Mouse (Mus musculus) stomach, postnatal 0 days (tissue): ENCODE results near the gene Shisa5. TPM values are rescaled to one million over a fixed set of nuclear protein-coding genes. Genes with fewer than 3 reads are reported as not detected.

Experiments
- ATAC-seq: fragments of 200-750 bp; cut with Nextera tagmentation; 2 replicates; pipeline ENCODE4 v1.8.0; 2017; ENCODE audit not compliant: low FRiP score, low TSS enrichment
- DNase-seq: peaks from one replicate; pipeline ENCODE4 v3.0.0-alpha.2; 2016; ENCODE audit warnings: low spot score
- H3K27ac ChIP-seq: fragments of 300-500 bp; sonication (generic); replicated peaks from 2 replicates; pipeline ENCODE4 v1.5.1; 2014; ENCODE audit warnings: mild to moderate bottlenecking, control low read depth
- H3K27me3 ChIP-seq: fragments of 300-500 bp; sonication (generic); 2 replicates; pipeline ENCODE4 v1.6.1; 2014; ENCODE audit warnings: low read length; ENCODE audit not compliant: control insufficient read depth, insufficient read depth
- H3K36me3 ChIP-seq: fragments of 300-500 bp; sonication (generic); 2 replicates; pipeline ENCODE4 v1.6.1; 2014; ENCODE audit warnings: low read length, mixed read lengths; ENCODE audit not compliant: control insufficient read depth, insufficient read depth
- H3K4me1 ChIP-seq: fragments of 300-500 bp; sonication (generic); replicated peaks from 2 replicates; pipeline ENCODE4 v1.6.1; 2014; ENCODE audit warnings: antibody characterized with exemption; ENCODE audit not compliant: control insufficient read depth, insufficient read depth
- H3K4me2 ChIP-seq: fragments of 300-500 bp; sonication (generic); replicated peaks from 2 replicates; pipeline ENCODE4 v1.6.1; 2014; ENCODE audit warnings: low read depth, mild to moderate bottlenecking, control low read depth, moderate library complexity
- H3K4me3 ChIP-seq: fragments of 300-500 bp; sonication (generic); 2 replicates; pipeline ENCODE4 v1.5.1; 2014; ENCODE audit warnings: low read depth, low read length, control low read depth
- H3K9ac ChIP-seq: fragments of 300-500 bp; sonication (generic); 2 replicates; pipeline ENCODE4 v1.6.1; 2014; ENCODE audit warnings: mild to moderate bottlenecking, low read length, control low read depth, mixed read lengths
- H3K9me3 ChIP-seq: fragments of 300-500 bp; sonication (generic); 2 replicates; pipeline ENCODE4 v1.6.1; 2016; ENCODE audit warnings: low read length; ENCODE audit not compliant: control insufficient read depth
- CTCF ChIP-seq: IDR thresholded peaks from 2 replicates; pipeline ENCODE4 v1.5.1; 2016; ENCODE audit warnings: antibody characterized with exemption, low read depth, mild to moderate bottlenecking, moderate library complexity
- EP300 ChIP-seq: optimal IDR thresholded peaks from 2 replicates; pipeline ENCODE3; 2016; ENCODE audit warnings: antibody characterized with exemption
- WGBS: fragments of 180-500 bp; shearing (Covaris S2); extraction: QIAGEN DNeasy Blood & Tissue Kit; methylation state at CpG from one replicate; pipeline ENCODE4 v1.1.7; 2014; 5-methylcytosine and 5-hydroxymethylcytosine counted together
- polyA plus RNA-seq: library from polyadenylated mRNA; unstranded; fragments of >200 nt; fragmentation: Nextera tagmentation; extraction: Ambion mirVana; gene quantifications from 2 replicates; pipeline ENCODE4 v1.2.1, GENCODE M21; 2015

Gene Shisa5
- polyA plus RNA-seq, 1 experiment from 2014 or later, result 168 TPM

DNA sequence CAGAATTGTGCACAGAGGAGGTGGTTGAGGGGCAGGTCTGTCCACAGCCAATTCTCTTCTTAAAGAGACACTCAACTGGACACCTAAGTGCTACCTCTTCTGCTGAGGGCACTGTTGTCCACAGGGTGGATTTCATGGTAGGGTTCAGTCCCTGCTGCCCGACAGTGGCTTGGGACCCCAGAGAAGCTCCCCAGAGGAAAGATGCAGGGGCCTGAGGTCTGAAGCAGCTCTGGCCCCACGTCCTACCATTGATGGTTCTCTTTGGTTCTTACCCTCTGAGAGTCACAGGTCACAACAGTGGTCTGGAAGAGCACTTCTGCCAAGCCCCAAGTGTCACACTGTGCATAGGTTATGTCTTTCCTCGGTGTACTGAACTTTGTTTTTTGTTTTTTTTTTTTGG is 15.0 kb downstream of the Shisa5 start:
- ATAC-seq, result no peak
- Histone ChIP-seq H3K4me1 (0 out of 2 replicates have a peak, but pooled peaks cover 2% of the 10 kb centered on the region), H3K9me3 (no peaks in the 10 kb centered on the region), H3K27ac (no peak overlapping the region), H3K36me3 (peaks cover 21% of the 10 kb centered on the region), H3K27me3 (no peaks in the 10 kb centered on the region), H3K9ac (no peak overlapping the region), H3K4me3 (no peak overlapping the region), H3K4me2 (no peak overlapping the region)
- WGBS, result 81% methylated on average over 3 of the region's 3 CpGs
- TF ChIP-seq CTCF, result no peak
- TF ChIP-seq EP300, result no peak
- no peak for DNase-seq

DNA sequence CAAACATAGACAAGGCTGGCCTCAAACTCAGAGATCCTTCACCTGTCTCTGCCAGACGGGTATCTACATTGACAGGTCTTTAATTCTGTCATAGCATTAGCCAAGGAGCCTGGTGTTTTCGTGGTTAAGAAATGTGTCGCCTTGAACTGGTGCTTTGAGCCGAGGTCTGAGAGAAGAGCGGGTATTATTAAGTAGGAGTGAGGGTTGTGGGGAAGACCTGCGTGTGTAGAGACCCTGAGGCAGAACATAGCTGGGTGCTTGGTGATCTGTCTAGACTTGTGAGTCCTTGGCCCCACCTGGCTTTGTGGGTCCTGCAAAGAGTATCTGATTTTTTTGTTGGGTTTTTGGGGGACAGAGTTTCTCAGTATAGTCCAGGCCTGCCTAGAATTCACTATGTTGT is 15.5 kb downstream of the Shisa5 start:
- ATAC-seq (no peak), DNase-seq (no peak)
- Histone ChIP-seq H3K4me1 (0 out of 2 replicates have a peak, but pooled peaks cover 6% of the 10 kb centered on the region), H3K9me3 (no peaks in the 10 kb centered on the region), H3K4me2 (no peak overlapping the region), H3K27ac (peak overlapping the region; percentile 88), H3K36me3 (peaks cover 21% of the 10 kb centered on the region), H3K27me3 (no peaks in the 10 kb centered on the region), H3K4me3 (no peak overlapping the region), H3K9ac (no peak overlapping the region)
- TF ChIP-seq CTCF, result no peak
- no peak for TF ChIP-seq EP300
- WGBS, result 63% methylated on average over 6 of the region's 6 CpGs

DNA sequence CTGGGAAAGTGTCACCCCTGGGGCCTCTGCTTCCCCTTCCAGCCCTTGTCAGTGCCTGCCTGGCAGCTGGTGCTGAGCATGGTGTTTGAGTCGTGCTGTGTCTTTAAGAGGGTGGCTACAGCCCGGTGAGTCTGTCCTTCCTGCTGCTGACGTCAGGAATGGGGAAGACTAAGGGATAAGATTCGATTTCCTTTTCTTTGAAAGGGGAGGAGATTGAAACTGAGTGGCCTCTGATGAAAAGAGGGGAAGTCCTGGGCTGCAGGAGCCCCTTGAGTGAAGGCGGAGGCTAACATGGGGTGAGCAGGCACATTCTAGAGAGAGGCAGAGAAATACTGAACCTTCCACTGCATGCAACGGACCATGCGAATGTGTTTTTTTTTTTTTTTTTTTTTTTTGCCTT is 16.3 kb downstream of the Shisa5 start:
- H3K4me1 ChIP-seq, result 0 out of 2 replicates have a peak, but pooled peaks cover 6% of the 10 kb centered on the region
- WGBS, result 4% methylated on average over 7 of the region's 7 CpGs
- peak; percentile 77 for DNase-seq

DNA sequence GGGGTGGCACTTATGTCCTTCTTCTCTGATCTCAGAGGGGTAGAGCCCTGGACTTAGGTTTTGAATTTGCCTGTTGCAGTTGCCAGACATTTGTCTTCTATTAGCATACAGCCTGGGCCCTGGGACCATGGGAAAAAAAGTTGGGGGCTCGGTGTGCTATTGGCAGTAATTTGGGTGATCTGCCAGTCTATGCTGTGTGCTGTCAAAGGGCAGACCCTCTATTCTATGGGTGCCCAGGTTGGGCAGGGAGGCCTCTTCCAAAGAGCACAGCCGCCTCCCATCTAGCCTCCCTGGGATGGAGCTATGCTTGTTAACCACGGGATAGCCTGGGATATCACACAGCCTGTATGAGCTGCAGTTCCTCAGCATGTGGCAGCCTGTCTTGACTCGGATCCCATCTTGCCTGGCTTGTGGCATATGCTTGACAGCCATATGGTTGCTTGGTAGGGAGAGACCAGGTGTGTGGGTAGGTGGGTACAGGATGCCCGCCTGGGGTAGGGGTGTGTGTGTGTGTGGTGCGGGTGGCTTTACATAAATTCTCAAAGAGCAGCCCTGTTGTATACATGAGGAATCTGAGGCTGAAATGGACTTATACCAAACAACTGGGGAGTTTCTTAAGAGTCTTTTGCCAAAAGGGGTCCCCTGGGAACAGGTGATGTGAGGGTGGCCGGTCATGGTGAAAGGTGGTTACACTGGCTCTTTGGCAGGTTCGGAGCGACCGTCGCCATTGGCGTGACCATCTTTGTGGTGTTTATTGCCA is 17.1 kb downstream of the Shisa5 start:
- DNase-seq (no peak), ATAC-seq (no peak)
- H3K4me1 ChIP-seq, result 0 out of 2 replicates have a peak, but pooled peaks cover 6% of the 10 kb centered on the region
- no peaks in the 10 kb centered on the region for H3K27me3 ChIP-seq
- H3K27ac ChIP-seq, result peak overlapping the region; percentile 88
- H3K4me2 ChIP-seq, result peak overlapping the region; percentile 50
- no peak for TF ChIP-seq EP300
- no peak for TF ChIP-seq CTCF
- 91% methylated on average over 12 of the region's 12 CpGs for WGBS
- peaks cover 17% of the 10 kb centered on the region for H3K36me3 ChIP-seq
- peak overlapping the region; percentile 54 for H3K9ac ChIP-seq
- H3K4me3 ChIP-seq, result peak overlapping the region; percentile 17
- H3K9me3 ChIP-seq, result no peaks in the 10 kb centered on the region

More for the DNA sequence above, 16.3 kb downstream of the Shisa5 start:
- peak overlapping the region; percentile 17 for H3K4me3 ChIP-seq
- H3K27me3 ChIP-seq, result no peaks in the 10 kb centered on the region
- peaks cover 20% of the 10 kb centered on the region for H3K36me3 ChIP-seq
- H3K9me3 ChIP-seq, result no peaks in the 10 kb centered on the region
- peak overlapping the region; percentile 53 for H3K9ac ChIP-seq
- peak overlapping the region; percentile 50 for H3K4me2 ChIP-seq
- ATAC-seq, result peak; percentile 77
- peak overlapping the region; percentile 88 for H3K27ac ChIP-seq
- no peak for TF ChIP-seq CTCF
- TF ChIP-seq EP300, result no peak

DNA sequence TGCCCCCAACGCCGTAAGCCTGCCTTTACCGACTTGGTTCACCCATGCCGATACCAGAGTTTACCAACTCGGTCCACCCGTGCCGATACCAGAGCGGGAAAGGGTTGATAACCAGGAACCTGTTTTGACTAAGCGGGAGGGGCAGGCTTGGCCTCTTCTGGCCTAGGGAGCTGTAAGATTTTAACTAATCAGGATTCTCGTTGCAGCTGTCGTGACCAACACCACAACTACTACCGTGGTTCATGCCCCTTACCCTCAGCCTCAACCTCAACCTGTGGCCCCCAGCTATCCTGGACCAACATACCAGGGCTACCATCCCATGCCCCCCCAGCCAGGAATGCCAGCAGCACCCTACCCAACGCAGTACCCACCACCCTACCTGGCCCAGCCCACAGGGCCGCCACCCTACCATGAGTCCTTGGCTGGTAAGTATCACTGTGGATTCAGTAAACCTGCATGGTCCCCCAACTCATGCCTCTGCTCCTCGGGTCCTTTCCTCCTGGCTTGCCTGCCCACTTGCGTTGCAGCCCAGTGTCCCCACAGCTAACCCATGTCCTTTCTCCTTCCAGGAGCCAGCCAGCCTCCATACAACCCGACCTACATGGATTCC is 17.8 kb downstream of the Shisa5 start:
- H3K36me3 ChIP-seq, result peaks cover 17% of the 10 kb centered on the region
- no peak overlapping the region for H3K27ac ChIP-seq

DNA sequence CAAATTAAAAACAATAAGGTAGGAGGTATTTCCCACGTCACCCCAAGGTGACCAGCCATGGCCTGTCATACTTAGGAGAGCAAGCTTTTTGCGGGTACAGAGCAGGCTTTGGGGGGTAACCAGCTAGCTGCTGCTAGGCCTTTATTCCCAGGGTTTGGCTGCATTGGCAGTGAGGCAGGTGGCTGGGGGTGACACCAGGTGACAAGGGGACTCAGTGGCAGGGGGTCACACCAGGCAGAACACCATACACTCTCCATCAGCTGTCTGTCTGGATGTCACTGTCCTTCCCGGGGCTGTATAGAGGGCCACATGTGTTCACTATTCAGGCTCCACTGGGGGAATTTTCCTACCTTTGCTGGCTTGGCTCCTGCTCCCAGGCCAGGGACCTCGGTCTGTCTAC is 18.6 kb downstream of the Shisa5 start:
- Histone ChIP-seq H3K4me2 (no peak overlapping the region), H3K4me1 (0 out of 2 replicates have a peak, but pooled peaks cover 6% of the 10 kb centered on the region), H3K9ac (no peak overlapping the region), H3K9me3 (no peaks in the 10 kb centered on the region), H3K27ac (no peak overlapping the region), H3K27me3 (no peaks in the 10 kb centered on the region), H3K4me3 (no peak overlapping the region), H3K36me3 (peaks cover 17% of the 10 kb centered on the region)
- 82% methylated on average over 4 of the region's 4 CpGs for WGBS
- DNase-seq, result no peak
- no peak for ATAC-seq
- no peak for TF ChIP-seq EP300
- TF ChIP-seq CTCF, result no peak

More for the DNA sequence above, 17.8 kb downstream of the Shisa5 start:
- ATAC-seq, result no peak
- H3K9me3 ChIP-seq, result no peaks in the 10 kb centered on the region
- H3K4me1 ChIP-seq, result 0 out of 2 replicates have a peak, but pooled peaks cover 6% of the 10 kb centered on the region
- H3K4me2 ChIP-seq, result no peak overlapping the region
- DNase-seq, result no peak
- no peak for TF ChIP-seq CTCF
- no peak for TF ChIP-seq EP300
- H3K4me3 ChIP-seq, result no peak overlapping the region
- H3K9ac ChIP-seq, result no peak overlapping the region
- H3K27me3 ChIP-seq, result no peaks in the 10 kb centered on the region
- WGBS, result 89% methylated on average over 17 of the region's 17 CpGs
